Mouse (Mus musculus): ENCODE measurements around the gene Arf3. TPM values are rescaled to one million over a fixed set of nuclear protein-coding genes. Genes with fewer than 3 reads are reported as not detected.
"Not testable (repeated sequence)": the region's sequence is repeated elsewhere in the genome, so short reads cannot be mapped to it uniquely, and the experiment has no call there.

The Arf3 gene
- 44.3 and 49.1 TPM in 2 replicates for polyA plus RNA-seq (2016; fragmentation: Nextera tagmentation; extraction: Ambion mirVana)

DNA sequence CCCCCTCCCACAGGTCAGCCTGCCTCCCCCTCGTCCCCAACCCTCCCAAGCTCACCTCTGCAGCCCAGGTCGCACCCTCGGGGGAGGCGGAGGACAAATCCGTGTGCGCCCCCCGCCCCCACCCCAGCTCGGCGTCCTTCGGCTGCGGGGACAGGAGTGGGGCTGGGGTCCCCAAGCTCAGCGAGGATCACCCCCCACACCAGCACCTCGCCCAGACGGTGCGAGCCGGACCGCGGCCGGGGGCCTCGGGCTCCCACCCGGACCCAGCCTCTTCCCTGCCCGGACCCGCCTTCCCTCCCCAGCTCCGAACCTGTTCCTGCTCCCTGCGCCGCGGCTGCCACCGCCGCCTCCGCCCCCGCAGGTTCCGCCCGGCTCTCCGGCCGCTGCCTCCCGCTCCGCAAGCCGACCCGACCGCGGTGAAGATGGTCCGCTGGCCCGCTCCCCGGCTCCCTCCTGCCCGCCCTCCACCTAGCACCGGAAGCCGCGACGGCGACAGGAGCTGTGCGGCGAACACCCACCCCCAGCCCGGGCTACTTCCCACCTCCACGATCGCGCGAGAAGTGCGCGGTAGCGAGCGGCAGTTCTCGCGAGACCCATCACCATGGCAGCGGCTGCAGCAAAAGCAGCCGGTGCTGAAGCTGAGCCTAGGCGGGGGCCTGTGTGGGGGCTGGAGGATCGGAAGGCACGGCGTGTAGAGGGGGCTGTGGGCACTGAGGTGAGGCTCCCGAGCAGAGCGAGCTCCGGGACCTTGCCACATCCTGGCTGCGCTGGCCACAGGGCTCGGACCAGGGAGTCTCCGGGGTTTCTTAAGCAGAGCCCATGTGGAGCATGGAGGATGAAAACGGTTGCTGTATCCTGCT is at the start of gene Arf3:
TSS of gene Arf3 (minus strand) at position 545 of the 860 bp plus-strand sequence.
- H3K4me3 ChIP-seq, result peak within 1 kb of the TSS; percentile 95
- H3K36me3 ChIP-seq, result peaks cover 37% of the 10 kb centered on the region
- WGBS, result under 1% methylated on average over 76 of the region's 76 CpGs
- peak within 1 kb of the TSS; percentile 96 for H3K27ac ChIP-seq
- DNase-seq (ENCODE audit: low spot score), result peak; percentile 98
- no peaks in the 10 kb centered on the region for H3K9me3 ChIP-seq (replicated peaks)
- peaks cover 31% of the 10 kb centered on the region for H3K4me1 ChIP-seq
- peaks cover 29% of the 10 kb centered on the region for H3K27me3 ChIP-seq (ENCODE audit: low read depth, poor library complexity, severe bottlenecking)

- Histone ChIP-seq H3K36me3 (peaks cover 47% of the 10 kb centered on the region), H3K4me1 (peaks cover 38% of the 10 kb centered on the region), H3K27me3 (ENCODE audit: low read depth, poor library complexity, severe bottlenecking) (peaks cover 63% of the 10 kb centered on the region)
- not testable (repeated sequence) for H3K4me3 ChIP-seq; H3K27ac ChIP-seq; DNase-seq (ENCODE audit: low spot score); H3K9me3 ChIP-seq (replicated peaks)
- WGBS, result 77% methylated on average over 6 of the region's 6 CpGs
Observed at GRCm38 (mm10) chr15:98810212-98810611, 47.2 kb upstream of the Arf3 start.

DNA sequence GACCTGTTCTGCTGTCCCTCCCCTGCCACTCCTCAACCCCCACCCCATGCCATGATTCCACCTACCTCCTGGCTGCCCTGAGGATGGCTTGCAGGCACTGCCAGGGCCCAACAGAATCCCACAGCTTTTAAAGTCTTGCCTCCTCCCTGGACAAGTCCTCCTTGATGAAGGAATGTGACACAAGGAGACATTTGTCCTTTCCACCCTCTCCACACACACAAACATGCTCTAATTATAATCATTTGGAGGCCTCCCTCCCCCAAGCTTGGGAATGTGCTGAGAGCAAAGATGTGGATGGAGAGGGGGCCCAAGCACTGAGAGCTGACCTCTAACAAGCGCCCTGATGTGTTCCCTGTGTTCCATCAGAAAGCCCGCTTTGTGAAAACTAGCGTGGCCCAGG is 46.4 kb upstream of the Arf3 start, which contains the start of gene Ddn:
TSS of gene Ddn (minus strand) at position 101 of the 400 bp plus-strand sequence.
- no peaks in the 10 kb centered on the region for H3K9me3 ChIP-seq (replicated peaks)
- H3K4me3 ChIP-seq, result no peak within 1 kb of the TSS
- H3K4me1 ChIP-seq, result peaks cover 41% of the 10 kb centered on the region
- peaks cover 72% of the 10 kb centered on the region for H3K27me3 ChIP-seq (ENCODE audit: low read depth, poor library complexity, severe bottlenecking)
- H3K27ac ChIP-seq, result no peak within 1 kb of the TSS
- peaks cover 40% of the 10 kb centered on the region for H3K36me3 ChIP-seq
- DNase-seq (ENCODE audit: low spot score), result no peak
- 26% methylated on average over 3 of the region's 3 CpGs for WGBS

DNA sequence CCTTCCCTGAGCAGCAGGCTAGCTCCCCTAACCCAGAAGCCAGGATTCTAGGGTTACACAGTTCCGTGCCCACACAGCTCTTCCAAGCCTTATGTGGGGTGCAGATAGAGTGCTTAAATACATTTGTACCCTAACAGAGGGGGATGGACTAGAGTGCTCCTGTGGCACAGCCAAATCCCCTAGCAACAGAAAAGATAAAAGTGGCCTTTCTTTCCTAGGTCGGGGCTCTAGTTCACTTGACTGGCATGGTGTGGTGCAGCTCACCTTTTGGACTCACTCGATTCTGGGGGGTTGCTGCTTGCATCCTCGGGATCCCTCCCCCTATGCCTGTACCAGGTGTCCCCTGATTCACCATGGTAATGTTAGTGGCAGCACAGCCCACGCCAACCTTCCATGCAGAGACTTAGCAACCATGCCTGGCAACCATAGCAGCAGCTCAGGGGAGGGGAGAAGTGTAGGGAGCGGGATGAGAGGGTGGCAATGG is 45.7 kb upstream of the Arf3 start:
- Histone ChIP-seq H3K27ac (no peak overlapping the region), H3K27me3 (ENCODE audit: low read depth, poor library complexity, severe bottlenecking) (peaks cover 79% of the 10 kb centered on the region), H3K4me1 (peaks cover 41% of the 10 kb centered on the region), H3K9me3 (replicated peaks) (no peaks in the 10 kb centered on the region), H3K4me3 (no peak overlapping the region), H3K36me3 (peaks cover 33% of the 10 kb centered on the region)
- 6% methylated on average over 6 of the region's 6 CpGs for WGBS
- no peak for DNase-seq (ENCODE audit: low spot score)

DNA sequence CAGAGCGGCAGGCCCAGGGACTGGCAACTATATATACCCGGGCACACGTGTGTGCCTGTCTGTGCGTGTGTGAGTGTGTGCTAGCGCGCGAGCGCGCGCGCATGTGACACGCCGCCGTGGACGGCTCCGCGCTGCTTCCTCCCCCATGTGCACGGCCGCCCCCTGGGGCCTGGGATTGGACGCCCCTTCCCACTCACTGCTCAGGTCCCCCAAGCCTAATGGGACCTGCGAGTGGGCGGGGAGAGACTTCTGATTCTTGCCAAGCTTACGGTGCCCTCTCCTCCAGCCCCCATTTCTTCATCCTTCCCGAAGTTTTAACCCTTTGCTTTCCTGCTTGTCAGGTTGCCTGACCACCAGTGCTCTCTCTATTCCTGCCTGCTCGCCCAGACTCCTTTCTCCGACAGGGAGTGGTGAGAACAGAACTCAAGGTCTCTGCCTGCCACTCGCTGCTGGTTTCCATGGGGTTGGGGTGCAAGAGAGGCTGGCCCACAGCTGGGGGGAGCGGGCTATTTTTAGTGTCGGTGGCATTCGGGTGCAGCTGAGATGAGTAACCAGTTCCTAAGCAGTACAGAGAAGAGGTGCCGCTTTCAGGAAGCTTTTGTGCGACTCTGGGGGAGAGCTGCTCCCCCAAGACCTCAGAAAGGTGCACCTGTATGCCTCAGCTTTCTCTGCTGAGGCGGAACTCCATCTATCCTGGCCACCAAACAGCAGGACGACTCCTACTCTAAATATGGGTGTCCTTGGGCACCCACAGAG is 45.1 kb upstream of the Arf3 start:
- peaks cover 27% of the 10 kb centered on the region for H3K36me3 ChIP-seq
- WGBS, result 2% methylated on average over 33 of the region's 34 CpGs
- peak; percentile 51 for DNase-seq (ENCODE audit: low spot score)
- H3K27me3 ChIP-seq (ENCODE audit: low read depth, poor library complexity, severe bottlenecking), result peaks cover 85% of the 10 kb centered on the region
- H3K9me3 ChIP-seq (replicated peaks), result no peaks in the 10 kb centered on the region
- peak overlapping the region; percentile 36; the same call in 1 of the 2 replicates for H3K27ac ChIP-seq
- H3K4me3 ChIP-seq, result peak overlapping the region; percentile 51
- peaks cover 45% of the 10 kb centered on the region for H3K4me1 ChIP-seq

DNA sequence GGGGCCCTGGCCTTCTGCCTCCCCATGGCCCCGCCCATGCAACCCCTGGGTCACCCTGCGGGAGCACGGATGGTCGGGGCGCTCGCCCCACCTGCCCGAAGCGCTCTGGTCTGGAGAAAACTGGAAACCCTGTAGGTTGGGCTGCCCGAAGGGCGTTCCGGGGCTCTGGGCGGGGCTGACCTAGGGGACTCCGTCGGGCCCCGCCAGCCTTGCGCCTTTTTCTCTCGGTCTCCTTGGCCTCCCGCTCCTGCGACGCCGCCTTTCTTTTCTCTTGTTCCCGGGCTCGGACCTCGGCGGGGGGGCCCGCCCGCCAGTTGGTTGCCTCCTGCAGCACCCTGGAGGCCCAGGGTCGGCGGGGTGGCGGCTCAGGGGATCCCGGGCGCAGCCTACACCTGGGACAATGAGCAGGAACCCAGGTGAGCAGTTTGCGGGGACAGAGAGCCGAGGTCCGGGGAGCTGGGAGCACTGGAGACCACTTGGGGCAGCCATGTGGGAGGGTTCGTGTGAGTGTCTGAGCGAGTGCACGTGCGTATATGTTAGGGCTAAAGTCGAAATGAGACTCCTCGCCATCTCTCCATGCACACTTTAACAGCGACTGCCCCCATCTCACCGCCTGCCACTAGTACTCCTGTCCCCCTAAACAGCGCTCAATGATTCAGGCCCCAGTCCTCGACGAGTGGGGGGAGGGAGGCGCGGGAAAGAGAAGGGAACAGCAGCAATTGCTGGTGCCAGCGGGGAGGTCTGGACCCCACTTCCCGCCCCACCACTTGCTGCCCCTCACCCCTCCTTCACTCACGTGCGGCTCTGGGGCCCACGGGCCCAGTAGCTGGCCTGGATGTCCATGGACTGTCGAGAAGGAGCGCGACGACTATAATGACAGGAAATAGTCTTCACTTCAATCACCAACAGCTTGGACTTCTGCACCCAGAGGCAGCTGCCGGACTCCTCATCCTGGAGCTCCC is 44.1 kb upstream of the Arf3 start:
- 1% methylated on average over 56 of the region's 58 CpGs for WGBS
- H3K4me3 ChIP-seq, result peak overlapping the region; percentile 51
- H3K27ac ChIP-seq, result peak overlapping the region; percentile 44
- peaks cover 95% of the 10 kb centered on the region for H3K27me3 ChIP-seq (ENCODE audit: low read depth, poor library complexity, severe bottlenecking)
- H3K36me3 ChIP-seq, result peaks cover 18% of the 10 kb centered on the region
- peaks cover 49% of the 10 kb centered on the region for H3K4me1 ChIP-seq
- H3K9me3 ChIP-seq (replicated peaks), result no peaks in the 10 kb centered on the region
- DNase-seq (ENCODE audit: low spot score), result peak; percentile 63

GRCm38 (mm10) chr15:98806071-98806808 is 43.2 kb upstream of the Arf3 start:
- peak overlapping the region; percentile 51 for H3K4me3 ChIP-seq
- peaks cover 49% of the 10 kb centered on the region for H3K4me1 ChIP-seq
- H3K36me3 ChIP-seq, result peaks cover 10% of the 10 kb centered on the region
- peak; percentile 55 for DNase-seq (ENCODE audit: low spot score)
- 3% methylated on average over 30 of the region's 30 CpGs for WGBS
- no peaks in the 10 kb centered on the region for H3K9me3 ChIP-seq (replicated peaks)
- H3K27me3 ChIP-seq (ENCODE audit: low read depth, poor library complexity, severe bottlenecking), result peaks cover 100% of the 10 kb centered on the region
- H3K27ac ChIP-seq, result peak overlapping the region; percentile 59

DNA sequence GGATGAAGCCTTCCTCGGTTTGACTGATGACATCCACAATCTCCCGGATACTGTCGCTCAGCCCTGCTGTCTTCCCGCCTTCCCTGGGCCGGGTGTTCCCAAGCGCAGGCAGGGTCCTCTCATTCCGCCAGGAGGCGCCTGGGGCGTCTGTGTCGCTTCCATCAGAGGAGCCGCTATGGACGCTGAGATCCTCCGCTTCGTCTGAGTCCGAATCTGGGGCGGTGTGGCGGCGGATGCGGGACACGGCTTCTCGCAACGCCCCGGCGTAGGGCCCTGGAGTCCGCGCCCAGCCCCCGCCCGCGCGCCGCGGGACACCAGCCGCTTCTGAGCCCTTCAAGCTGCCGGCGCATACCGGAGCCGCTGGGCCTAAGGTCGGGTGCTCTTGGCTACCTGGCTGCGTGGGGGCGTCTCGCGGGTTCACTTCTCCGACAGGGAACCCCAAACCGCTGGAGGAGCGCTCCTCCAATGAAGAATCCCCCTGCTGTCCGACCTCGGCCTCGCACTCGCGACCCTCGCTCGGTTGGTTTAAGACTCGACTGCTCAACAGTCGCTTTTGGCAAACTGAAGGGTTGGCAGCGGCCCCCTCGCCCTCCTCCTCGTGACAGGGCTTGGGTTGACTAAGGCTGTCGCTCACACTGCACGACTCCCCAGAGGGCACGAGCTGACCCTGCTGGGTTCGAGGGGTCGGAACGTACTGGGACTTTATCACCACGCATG is 42.5 kb upstream of the Arf3 start:
- peak overlapping the region; percentile 51 for H3K4me3 ChIP-seq
- no peaks in the 10 kb centered on the region for H3K9me3 ChIP-seq (replicated peaks)
- H3K4me1 ChIP-seq, result peaks cover 49% of the 10 kb centered on the region
- DNase-seq (ENCODE audit: low spot score), result peak; percentile 84
- under 1% methylated on average over 64 of the region's 64 CpGs for WGBS
- H3K36me3 ChIP-seq, result 0 out of 2 replicates have a peak, but pooled peaks cover 3% of the 10 kb centered on the region
- peak overlapping the region; percentile 59; the same call in 1 of the 2 replicates for H3K27ac ChIP-seq
- H3K27me3 ChIP-seq (ENCODE audit: low read depth, poor library complexity, severe bottlenecking), result peaks cover 100% of the 10 kb centered on the region

- peaks cover 100% of the 10 kb centered on the region for H3K27me3 ChIP-seq (ENCODE audit: low read depth, poor library complexity, severe bottlenecking)
- peak; percentile 92 for DNase-seq (ENCODE audit: low spot score)
- H3K27ac ChIP-seq, result no peak overlapping the region
- H3K9me3 ChIP-seq (replicated peaks), result no peaks in the 10 kb centered on the region
- H3K4me3 ChIP-seq, result peak overlapping the region; percentile 29
- no peaks in the 10 kb centered on the region for H3K36me3 ChIP-seq
- under 1% methylated on average over 32 of the region's 32 CpGs for WGBS
- peaks cover 49% of the 10 kb centered on the region for H3K4me1 ChIP-seq
Observed at GRCm38 (mm10) chr15:98804054-98804453, 41.0 kb upstream of the Arf3 start.

DNA sequence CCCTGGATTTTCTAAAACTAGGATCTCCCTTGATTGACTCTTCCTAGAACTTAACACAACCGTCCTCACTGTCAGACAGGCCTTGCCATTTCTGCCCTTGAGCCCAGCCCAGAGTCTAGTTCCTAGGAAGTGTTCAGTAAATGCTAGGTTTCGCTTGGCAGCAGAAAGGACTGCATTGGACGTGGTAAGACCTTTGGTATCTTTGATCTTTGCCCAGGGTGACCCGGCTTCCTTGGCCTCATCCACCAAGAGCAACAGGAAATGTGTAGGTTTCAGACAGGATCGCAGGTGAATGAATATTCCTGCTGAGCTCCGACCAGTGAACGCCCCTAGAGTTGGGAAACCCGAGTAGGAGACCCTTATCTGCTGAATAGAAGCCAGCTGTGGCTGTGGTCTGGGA is 39.9 kb upstream of the Arf3 start:
- Histone ChIP-seq H3K4me3 (no peak overlapping the region), H3K4me1 (peaks cover 45% of the 10 kb centered on the region), H3K27me3 (ENCODE audit: low read depth, poor library complexity, severe bottlenecking) (peaks cover 100% of the 10 kb centered on the region), H3K36me3 (no peaks in the 10 kb centered on the region), H3K27ac (no peak overlapping the region), H3K9me3 (replicated peaks) (no peaks in the 10 kb centered on the region)
- DNase-seq (ENCODE audit: low spot score), result no peak
- WGBS, result 5% methylated on average over 8 of the region's 8 CpGs

DNA sequence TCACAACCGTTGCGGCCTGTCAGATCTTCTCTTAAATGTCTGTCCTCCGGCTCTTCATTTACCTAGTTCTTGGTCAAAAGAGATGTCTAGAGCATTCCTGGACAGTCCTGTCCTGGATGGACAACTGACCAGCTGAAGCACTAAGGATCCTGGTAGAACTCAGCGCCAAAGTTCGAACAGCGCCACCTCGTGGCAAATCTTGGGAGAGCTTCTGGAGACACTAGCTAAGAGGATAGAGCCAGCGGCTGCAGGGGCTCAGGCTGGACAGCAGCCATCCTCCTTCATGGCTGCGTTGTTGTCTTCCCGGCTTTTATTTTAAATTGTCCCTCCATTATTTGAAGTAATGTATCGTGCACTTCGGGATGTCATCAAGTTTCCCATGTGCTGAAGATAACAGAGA is 36.4 kb upstream of the Arf3 start:
- DNase-seq (ENCODE audit: low spot score), result peak; percentile 92
- Histone ChIP-seq H3K36me3 (no peaks in the 10 kb centered on the region), H3K9me3 (replicated peaks) (no peaks in the 10 kb centered on the region), H3K4me1 (peaks cover 28% of the 10 kb centered on the region), H3K27me3 (ENCODE audit: low read depth, poor library complexity, severe bottlenecking) (peaks cover 100% of the 10 kb centered on the region), H3K27ac (no peak overlapping the region), H3K4me3 (no peak overlapping the region)
- 10% methylated on average over 12 of the region's 12 CpGs for WGBS

Measured in limb, embryonic 10.5 days (tissue).